Mouse (Mus musculus) heart, embryonic 12.5 days (tissue): ENCODE measurements around the gene Urah. TPM values are rescaled to one million over a fixed set of nuclear protein-coding genes. Genes with fewer than 3 reads are reported as not detected.
A peak's percentile ranks its signal among the peaks of the same experiment; 100 is the strongest.

Source experiments
- ATAC-seq: fragments of 200-750 bp; cut with Nextera tagmentation; 2 replicates; pipeline ENCODE4 v1.8.0; 2017; ENCODE audit warnings: moderate TSS enrichment, moderate library complexity; ENCODE audit not compliant: insufficient number of reproducible peaks, low FRiP score
- H3K27ac ChIP-seq: fragments of 300-500 bp; sonication (generic); 2 replicates; pipeline ENCODE4 v1.5.1; 2016; ENCODE audit warnings: mild to moderate bottlenecking, moderate library complexity; ENCODE audit not compliant: poor library complexity, severe bottlenecking
- H3K27me3 ChIP-seq: fragments of 300-500 bp; sonication (generic); replicated peaks from 2 replicates; pipeline ENCODE4 v1.6.1; 2016; ENCODE audit warnings: mild to moderate bottlenecking, moderate library complexity
- H3K36me3 ChIP-seq: fragments of 300-500 bp; sonication (generic); 2 replicates; pipeline ENCODE4 v1.6.1; 2016; ENCODE audit warnings: mild to moderate bottlenecking, moderate library complexity
- H3K4me1 ChIP-seq: fragments of 300-500 bp; sonication (generic); replicated peaks from 2 replicates; pipeline ENCODE4 v1.6.1; 2016; ENCODE audit warnings: mild to moderate bottlenecking
- H3K4me2 ChIP-seq: fragments of 300-500 bp; sonication (generic); 2 replicates; pipeline ENCODE4 v1.6.1; 2016; ENCODE audit warnings: mild to moderate bottlenecking, moderate library complexity
- H3K4me3 ChIP-seq: fragments of 300-500 bp; sonication (generic); 2 replicates; pipeline ENCODE4 v1.5.1; 2016; ENCODE audit warnings: mild to moderate bottlenecking
- H3K9ac ChIP-seq: fragments of 300-500 bp; sonication (generic); 2 replicates; pipeline ENCODE4 v1.6.1; 2016; ENCODE audit warnings: mild to moderate bottlenecking, moderate library complexity
- H3K9me3 ChIP-seq: fragments of 300-500 bp; sonication (generic); replicated peaks from 2 replicates; pipeline ENCODE4 v1.6.1; 2016; ENCODE audit warnings: mild to moderate bottlenecking, moderate library complexity
- WGBS: fragments of 180-500 bp; shearing (Covaris S2); methylation state at CpG from one replicate; pipeline ENCODE4 v1.1.7; 2016; 5-methylcytosine and 5-hydroxymethylcytosine counted together
- polyA plus RNA-seq: library from polyadenylated mRNA; unstranded; fragments of >200 nt; fragmentation: Nextera tagmentation; extraction: Ambion mirVana; gene quantifications from 2 replicates; pipeline ENCODE4 v1.2.1, GENCODE M21; 2016

The Urah gene
- polyA plus RNA-seq, 1 experiment from 2014 or later: 0.55 TPM

DNA sequence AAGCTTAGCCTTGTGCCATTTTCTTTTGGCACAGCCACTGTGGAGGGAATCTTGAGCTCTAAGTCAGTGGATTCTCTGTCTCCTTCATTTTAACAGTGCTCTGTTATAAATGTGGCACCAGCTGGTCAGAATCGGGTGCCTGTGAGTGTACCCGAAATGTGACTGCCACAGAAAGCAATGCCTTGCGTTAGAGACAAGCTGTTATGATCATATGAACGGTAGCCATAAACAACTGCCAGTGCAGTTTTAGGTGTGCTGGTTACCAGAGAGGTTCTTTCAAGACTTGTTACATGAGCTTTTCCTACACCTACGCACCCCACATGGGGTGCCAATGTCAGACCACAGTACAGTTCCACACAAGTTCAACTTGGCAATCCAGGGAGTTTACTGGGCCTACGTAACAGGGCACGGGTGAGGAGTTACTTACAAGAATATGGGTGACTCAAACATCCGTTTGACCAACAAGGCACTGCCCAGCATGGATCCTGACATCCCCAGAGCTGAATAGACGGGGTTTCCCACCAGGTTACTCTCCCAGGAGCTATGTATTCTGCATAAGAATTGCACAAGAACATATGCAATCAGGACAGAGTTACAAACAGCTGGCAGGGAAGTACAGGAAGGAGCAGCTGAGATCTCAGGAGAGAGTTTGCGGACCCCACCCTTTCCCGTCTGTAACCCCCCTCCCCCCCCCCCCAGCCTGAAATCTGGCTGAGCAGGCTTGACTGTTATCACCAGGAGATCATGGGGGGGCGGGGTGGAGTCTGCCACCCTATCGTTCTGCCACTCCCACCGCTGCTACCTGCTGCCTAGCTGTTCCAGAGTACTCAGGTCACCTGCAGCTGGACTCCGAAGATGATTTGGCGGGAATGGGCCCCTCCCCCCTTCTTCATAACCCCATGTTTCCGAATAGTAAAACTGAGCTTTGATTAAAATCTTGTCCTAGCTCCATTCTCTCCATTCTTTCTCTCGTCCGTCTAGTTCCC is 6.2 kb downstream of the Urah start:
- ATAC-seq: no peak
- 33% methylated on average over 19 of the region's 19 CpGs for WGBS
- H3K27me3 ChIP-seq: peaks cover 82% of the 10 kb centered on the region
- no peaks in the 10 kb centered on the region for H3K9me3 ChIP-seq
- H3K4me1 ChIP-seq: no peaks in the 10 kb centered on the region
- H3K4me3 ChIP-seq: no peak overlapping the region
- H3K27ac ChIP-seq: no peak overlapping the region
- H3K9ac ChIP-seq: no peak overlapping the region
- H3K4me2 ChIP-seq: no peak overlapping the region
- H3K36me3 ChIP-seq: no peaks in the 10 kb centered on the region

DNA sequence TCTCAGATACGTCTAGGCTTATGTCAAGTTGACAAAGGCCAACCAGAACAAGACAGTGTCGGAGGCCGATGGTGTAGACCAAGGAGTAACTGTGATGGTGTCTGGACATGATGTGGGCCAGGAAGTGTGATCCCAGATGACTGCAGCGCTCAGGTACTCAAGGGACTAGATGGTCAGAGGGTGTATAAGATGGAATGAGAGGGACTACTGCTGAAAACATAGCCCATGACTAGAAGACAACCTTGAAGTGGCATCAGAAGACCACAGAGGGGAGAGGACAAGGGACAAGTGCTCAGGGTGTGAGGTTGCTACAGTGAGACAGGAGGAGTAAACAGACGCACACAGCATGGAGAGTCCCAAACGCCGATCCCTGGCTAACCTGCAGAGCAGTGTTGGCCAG is 9.0 kb downstream of the Urah start:
- Histone ChIP-seq H3K27me3 (peaks cover 75% of the 10 kb centered on the region), H3K4me1 (peaks cover 4% of the 10 kb centered on the region; the same call in 1 of the 2 replicates), H3K9ac (no peak overlapping the region), H3K9me3 (no peaks in the 10 kb centered on the region), H3K4me2 (no peak overlapping the region), H3K4me3 (no peak overlapping the region), H3K27ac (no peak overlapping the region), H3K36me3 (no peaks in the 10 kb centered on the region)
- no peak for ATAC-seq
- WGBS: 72% methylated on average over 7 of the region's 7 CpGs

GRCm38 (mm10) chr7:140844905-140845665 is 10.3 kb downstream of the Urah start, which contains the start of gene Scgb1c1:
Gene Scgb1c1, plus strand, starts transcription at chr7:140845547.
- ATAC-seq: peak; percentile 68
- 29% methylated on average over 14 of the region's 14 CpGs for WGBS
- Histone ChIP-seq H3K36me3 (no peaks in the 10 kb centered on the region), H3K4me2 (no peak within 1 kb of the TSS), H3K9me3 (no peaks in the 10 kb centered on the region), H3K27ac (no peak within 1 kb of the TSS), H3K27me3 (peaks cover 63% of the 10 kb centered on the region), H3K9ac (no peak within 1 kb of the TSS), H3K4me1 (peaks cover 4% of the 10 kb centered on the region; the same call in 1 of the 2 replicates), H3K4me3 (no peak within 1 kb of the TSS)

DNA sequence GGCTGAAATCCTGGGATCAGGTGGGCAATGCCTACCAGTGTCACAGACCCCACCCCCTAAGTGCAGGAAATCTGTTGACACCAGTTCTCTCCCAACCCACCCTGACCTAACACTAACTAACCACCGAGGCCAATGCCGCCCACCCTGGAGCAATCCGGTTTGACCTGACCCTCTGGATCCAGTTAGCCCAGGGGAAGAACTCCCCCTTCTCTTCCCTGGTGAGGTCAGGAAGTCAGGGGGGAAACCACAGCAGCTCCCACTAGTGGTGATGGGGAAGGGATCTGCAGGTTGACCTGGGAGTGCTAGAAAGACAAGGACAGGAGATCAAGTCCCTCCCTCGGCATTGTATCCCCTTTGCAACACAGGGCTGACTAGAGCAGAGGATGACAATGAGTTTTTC is 10.9 kb downstream of the Urah start:
- no peak for ATAC-seq
- WGBS: 62% methylated on average over 4 of the region's 4 CpGs
- no peak overlapping the region for H3K9ac ChIP-seq
- H3K27me3 ChIP-seq: peaks cover 57% of the 10 kb centered on the region
- H3K9me3 ChIP-seq: no peaks in the 10 kb centered on the region
- no peak overlapping the region for H3K4me2 ChIP-seq
- no peak overlapping the region for H3K4me3 ChIP-seq
- H3K4me1 ChIP-seq: peaks cover 4% of the 10 kb centered on the region; the same call in 1 of the 2 replicates
- no peak overlapping the region for H3K27ac ChIP-seq
- no peaks in the 10 kb centered on the region for H3K36me3 ChIP-seq

- H3K9ac ChIP-seq: no peak overlapping the region
- H3K4me2 ChIP-seq: no peak overlapping the region
- ATAC-seq: no peak
- no peak overlapping the region for H3K27ac ChIP-seq
- H3K27me3 ChIP-seq: peaks cover 47% of the 10 kb centered on the region
- WGBS: 79% methylated on average over 10 of the region's 10 CpGs
- H3K36me3 ChIP-seq: peaks cover 5% of the 10 kb centered on the region
- peaks cover 4% of the 10 kb centered on the region; the same call in 1 of the 2 replicates for H3K4me1 ChIP-seq
- no peaks in the 10 kb centered on the region for H3K9me3 ChIP-seq
- no peak overlapping the region for H3K4me3 ChIP-seq
These were observed 11.9 kb downstream of the Urah start for GRCm38 (mm10) chr7:140846676-140847075.

GRCm38 (mm10) chr7:140847755-140848580 is 13.2 kb downstream of the Urah start, which contains the start of gene Odf3:
Gene Odf3, plus strand, starts transcription at chr7:140847805.
- H3K4me1 ChIP-seq: peaks cover 4% of the 10 kb centered on the region; the same call in 1 of the 2 replicates
- no peak within 1 kb of the TSS for H3K27ac ChIP-seq
- no peak within 1 kb of the TSS for H3K4me2 ChIP-seq
- no peak within 1 kb of the TSS for H3K9ac ChIP-seq
- no peak for ATAC-seq
- WGBS: 53% methylated on average over 11 of the region's 11 CpGs
- peaks cover 36% of the 10 kb centered on the region for H3K27me3 ChIP-seq
- no peaks in the 10 kb centered on the region for H3K9me3 ChIP-seq
- H3K4me3 ChIP-seq: no peak within 1 kb of the TSS
- peaks cover 18% of the 10 kb centered on the region for H3K36me3 ChIP-seq

DNA sequence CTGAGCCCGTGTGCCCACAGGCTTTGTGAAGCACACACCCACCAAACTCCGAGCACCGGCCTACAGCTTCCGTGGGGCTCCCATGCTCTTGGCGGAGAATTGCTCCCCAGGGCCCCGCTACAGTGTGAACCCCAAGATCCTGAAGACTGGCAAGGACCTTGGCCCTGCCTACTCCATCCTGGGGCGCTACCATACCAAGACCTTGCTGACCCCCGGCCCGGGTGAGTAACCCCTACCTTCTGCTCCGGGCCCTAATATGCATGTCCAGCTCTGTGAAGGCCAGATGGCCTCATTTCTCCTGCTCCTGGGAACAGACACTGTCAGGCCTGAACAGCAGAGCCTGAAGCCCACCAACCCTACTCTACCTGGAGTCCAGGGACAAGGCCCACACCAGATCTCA is 13.8 kb downstream of the Urah start:
- Histone ChIP-seq H3K9ac (no peak overlapping the region), H3K4me3 (no peak overlapping the region), H3K27me3 (peaks cover 30% of the 10 kb centered on the region), H3K36me3 (peaks cover 24% of the 10 kb centered on the region), H3K4me1 (peaks cover 4% of the 10 kb centered on the region; the same call in 1 of the 2 replicates), H3K4me2 (no peak overlapping the region), H3K27ac (no peak overlapping the region), H3K9me3 (no peaks in the 10 kb centered on the region)
- 84% methylated on average over 10 of the region's 10 CpGs for WGBS
- ATAC-seq: no peak

- Histone ChIP-seq H3K4me3 (no peak overlapping the region), H3K4me1 (peaks cover 13% of the 10 kb centered on the region), H3K9me3 (no peaks in the 10 kb centered on the region), H3K27me3 (peaks cover 3% of the 10 kb centered on the region; the same call in 1 of the 2 replicates), H3K27ac (no peak overlapping the region), H3K4me2 (no peak overlapping the region), H3K36me3 (peaks cover 39% of the 10 kb centered on the region), H3K9ac (no peak overlapping the region)
- no peak for ATAC-seq
- whole genome bisulfite sequencing: 94% methylated on average over 4 of the region's 4 CpGs
These were observed 17.1 kb downstream of the Urah start for GRCm38 (mm10) chr7:140851916-140852315.

DNA sequence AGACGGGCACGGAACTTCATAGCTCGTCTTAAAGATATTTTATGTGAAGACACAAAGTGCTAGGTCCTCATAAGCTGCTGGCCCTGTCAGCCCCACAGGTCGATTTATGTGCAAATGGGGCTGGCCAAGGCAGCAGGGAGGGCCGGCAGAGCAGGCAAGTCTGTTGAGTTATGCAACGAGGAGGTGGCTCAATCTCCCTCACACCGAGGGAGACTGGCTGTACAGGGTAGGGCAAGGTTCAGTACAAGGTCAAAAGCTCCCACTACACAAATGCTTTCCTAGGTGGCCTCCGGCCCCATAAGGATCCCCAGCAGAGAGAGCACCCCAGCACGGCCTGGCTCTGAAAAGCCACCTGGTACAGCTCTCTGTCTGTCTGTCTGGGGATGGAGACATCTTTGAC is 18.6 kb downstream of the Urah start:
- Histone ChIP-seq H3K4me2 (no peak overlapping the region), H3K27me3 (no peaks in the 10 kb centered on the region), H3K9ac (no peak overlapping the region), H3K4me1 (peaks cover 16% of the 10 kb centered on the region), H3K4me3 (no peak overlapping the region), H3K9me3 (no peaks in the 10 kb centered on the region), H3K27ac (no peak overlapping the region), H3K36me3 (peaks cover 39% of the 10 kb centered on the region)
- ATAC-seq: no peak
- whole genome bisulfite sequencing: 86% methylated on average over 9 of the region's 9 CpGs

- H3K4me2 ChIP-seq: peak overlapping the region; percentile 87; the same call in 1 of the 2 replicates
- no peaks in the 10 kb centered on the region for H3K27me3 ChIP-seq
- H3K9ac ChIP-seq: no peak overlapping the region
- H3K9me3 ChIP-seq: no peaks in the 10 kb centered on the region
- peaks cover 50% of the 10 kb centered on the region for H3K36me3 ChIP-seq
- WGBS: 91% methylated on average over 18 of the region's 18 CpGs
- no peak for ATAC-seq
- peaks cover 22% of the 10 kb centered on the region for H3K4me1 ChIP-seq
- H3K4me3 ChIP-seq: peak overlapping the region; percentile 70; the same call in 1 of the 2 replicates
- H3K27ac ChIP-seq: no peak overlapping the region
These were observed 19.7 kb downstream of the Urah start for GRCm38 (mm10) chr7:140854483-140854882.
